Mouse (Mus musculus) forebrain, embryonic 14.5 days (tissue): ENCODE results near the gene Gzf1. TPM values are rescaled to one million over a fixed set of nuclear protein-coding genes. Genes with fewer than 3 reads are reported as not detected.

Experiments
- ATAC-seq: fragments of 200-750 bp; cut with Nextera tagmentation; 2 replicates; pipeline ENCODE4 v1.8.0; 2017; ENCODE audit warnings: mild to moderate bottlenecking, moderate library complexity
- DNase-seq: peaks from one replicate; pipeline ENCODE4 v3.0.0-alpha.2; 2015; ENCODE audit warnings: low spot score
- H3K27ac ChIP-seq: fragments of 300-500 bp; sonication (generic); 2 replicates; pipeline ENCODE4 v1.5.1; 2014; ENCODE audit warnings: low read depth, mild to moderate bottlenecking, control low read depth, low read length, moderate library complexity
- H3K27me3 ChIP-seq: fragments of 300-500 bp; sonication (generic); replicated peaks from 2 replicates; pipeline ENCODE4 v1.6.1; 2014; ENCODE audit warnings: low read length, control low read depth, mixed read lengths; ENCODE audit not compliant: control insufficient read depth, insufficient read depth
- H3K36me3 ChIP-seq: fragments of 300-500 bp; sonication (generic); 2 replicates; pipeline ENCODE4 v1.6.1; 2014; ENCODE audit warnings: low read length, control low read depth; ENCODE audit not compliant: control insufficient read depth, insufficient read depth
- H3K4me1 ChIP-seq: fragments of 300-500 bp; sonication (generic); 2 replicates; pipeline ENCODE4 v1.6.1; 2014; ENCODE audit warnings: antibody characterized with exemption, low read length, control low read depth; ENCODE audit not compliant: control insufficient read depth, insufficient read depth
- H3K4me2 ChIP-seq: fragments of 300-500 bp; sonication (generic); 2 replicates; pipeline ENCODE4 v1.6.1; 2014; ENCODE audit warnings: mild to moderate bottlenecking, control low read depth, low read length
- H3K4me3 ChIP-seq: fragments of 300-500 bp; sonication (generic); 2 replicates; pipeline ENCODE4 v1.5.1; 2014; ENCODE audit warnings: low read depth, low read length, control low read depth
- H3K9ac ChIP-seq: fragments of 300-500 bp; sonication (generic); 2 replicates; pipeline ENCODE4 v1.6.1; 2014; ENCODE audit warnings: mild to moderate bottlenecking, low read length, control low read depth, moderate library complexity
- H3K9me3 ChIP-seq: fragments of 300-500 bp; sonication (generic); replicated peaks from 2 replicates; pipeline ENCODE4 v1.6.1; 2016; ENCODE audit warnings: low read length, control low read depth, mixed read lengths; ENCODE audit not compliant: control insufficient read depth
- WGBS: fragments of 180-500 bp; shearing (Covaris S2); extraction: QIAGEN DNeasy Blood & Tissue Kit; methylation state at CpG from one replicate; pipeline ENCODE4 v1.1.7; 2014; 5-methylcytosine and 5-hydroxymethylcytosine counted together
- polyA plus RNA-seq: library from polyadenylated mRNA; unstranded; fragments of >200 nt; fragmentation: Nextera tagmentation; extraction: Ambion mirVana; gene quantifications from 2 replicates; pipeline ENCODE4 v1.2.1, GENCODE M21; 2014

Gene Gzf1
- polyA plus RNA-seq, 1 experiment from 2014 or later: 21.1 TPM

- Histone ChIP-seq H3K36me3 (no peaks in the 10 kb centered on the region), H3K4me2 (no peak overlapping the region), H3K4me1 (no peaks in the 10 kb centered on the region), H3K4me3 (no peak overlapping the region), H3K27ac (no peak overlapping the region), H3K27me3 (no peaks in the 10 kb centered on the region), H3K9me3 (no peaks in the 10 kb centered on the region), H3K9ac (no peak overlapping the region)
- 78% methylated on average over 2 of the region's 2 CpGs for WGBS
- ATAC-seq (no peak), DNase-seq (no peak)
Observed at GRCm38 (mm10) chr2:148719271-148719995, 38.6 kb downstream of the Gzf1 start.

- Histone ChIP-seq H3K9me3 (no peaks in the 10 kb centered on the region), H3K9ac (peak overlapping the region; percentile 85), H3K4me2 (peak overlapping the region; percentile 86), H3K4me1 (peaks cover 6% of the 10 kb centered on the region; the same call in 1 of the 2 replicates), H3K27ac (no peak overlapping the region; the same call in 1 of the 2 replicates), H3K27me3 (no peaks in the 10 kb centered on the region), H3K36me3 (no peaks in the 10 kb centered on the region), H3K4me3 (peak overlapping the region; percentile 67)
- peak; percentile 76 for ATAC-seq
- under 1% methylated on average over 35 of the region's 35 CpGs for WGBS
- no peak for DNase-seq
Observed at GRCm38 (mm10) chr2:148731614-148732326, 50.9 kb downstream of the Gzf1 start.

- ATAC-seq: peak; percentile 100
- peak; percentile 98 for DNase-seq
- 7% methylated on average over 18 of the region's 18 CpGs for WGBS
- H3K4me2 ChIP-seq: peak within 1 kb of the TSS; percentile 86
- no peaks in the 10 kb centered on the region for H3K9me3 ChIP-seq
- no peaks in the 10 kb centered on the region for H3K36me3 ChIP-seq
- H3K4me1 ChIP-seq: peaks cover 6% of the 10 kb centered on the region; the same call in 1 of the 2 replicates
- no peak within 1 kb of the TSS; the same call in 1 of the 2 replicates for H3K27ac ChIP-seq
- peak within 1 kb of the TSS; percentile 85 for H3K9ac ChIP-seq
- H3K27me3 ChIP-seq: no peaks in the 10 kb centered on the region
- peak within 1 kb of the TSS; percentile 67 for H3K4me3 ChIP-seq
Observed at GRCm38 (mm10) chr2:148732327-148733000, 51.6 kb downstream of the Gzf1 start, which contains the start of gene Napb. Gene Napb, minus strand, starts transcription at chr2:148732467.

Other genes with a start within 250 kb of the Gzf1 start
- 8.5 and 8.6 TPM in 2 replicates for gene Cd93, start 237.5 kb upstream of the Gzf1 start, polyA plus RNA-seq
- gene Nxt1, start 8.4 kb upstream of the Gzf1 start, polyA plus RNA-seq: 79.0 and 95.2 TPM in 2 replicates
- 24.6 and 34.7 TPM in 2 replicates for gene Napb, start 51.4 kb downstream of the Gzf1 start, polyA plus RNA-seq
- gene Cstl1, start 69.3 kb downstream of the Gzf1 start, polyA plus RNA-seq: not detected in 2 replicates
- not detected in 2 replicates for gene Cst11, start 90.5 kb downstream of the Gzf1 start, polyA plus RNA-seq
- not detected in 2 replicates for gene 8030411F24Rik, start 101.0 kb downstream of the Gzf1 start, polyA plus RNA-seq
- not detected in 2 replicates for gene Cst12, start 108.3 kb downstream of the Gzf1 start, polyA plus RNA-seq
- not detected in 2 replicates for gene Cst8, start 117.8 kb downstream of the Gzf1 start, polyA plus RNA-seq
- not detected in 2 replicates for gene Cst13, start 139.1 kb downstream of the Gzf1 start, polyA plus RNA-seq
- gene Cst9, start 154.1 kb downstream of the Gzf1 start, polyA plus RNA-seq: not detected in 2 replicates
- not detected in 2 replicates for gene 9230104L09Rik, start 184.0 kb downstream of the Gzf1 start, polyA plus RNA-seq
- 547 and 623 TPM in 2 replicates for gene Cst3, start 194.7 kb downstream of the Gzf1 start, polyA plus RNA-seq